Mouse (Mus musculus): ENCODE measurements around the gene Mia2. TPM values are rescaled to one million over a fixed set of nuclear protein-coding genes. Genes with fewer than 3 reads are reported as not detected.
A peak's percentile ranks its signal among the peaks of the same experiment; 100 is the strongest.
"Not testable (repeated sequence)": the region's sequence is repeated elsewhere in the genome, so short reads cannot be mapped to it uniquely, and the experiment has no call there.

Gene Mia2
- polyA plus RNA-seq (2017; shearing (Covaris generic)) = 10 to 100 TPM; 28.9 to 38.7 TPM

GRCm38 (mm10) chr12:59095104-59096025 lies at the start of gene Mia2:
Gene Mia2, plus strand, starts transcription at chr12:59095799.
- ATAC-seq = no peak

- ATAC-seq = no peak
Observed at GRCm38 (mm10) chr12:59052470-59052869, 43.1 kb upstream of the Mia2 start.

- ATAC-seq = no peak
Observed at GRCm38 (mm10) chr12:59053166-59053565, 42.4 kb upstream of the Mia2 start.

- ATAC-seq = no peak
Observed at GRCm38 (mm10) chr12:59053976-59054375, 41.6 kb upstream of the Mia2 start.

- ATAC-seq = peak; percentile 94
Observed at GRCm38 (mm10) chr12:59055196-59055850, 40.3 kb upstream of the Mia2 start.

- no peak for ATAC-seq
Observed at GRCm38 (mm10) chr12:59056222-59056621, 39.4 kb upstream of the Mia2 start.

GRCm38 (mm10) chr12:59058242-59058641 lies 37.4 kb upstream of the Mia2 start:
- ATAC-seq = not testable (repeated sequence)

GRCm38 (mm10) chr12:59060322-59060721 lies 35.3 kb upstream of the Mia2 start:
- no peak for ATAC-seq

GRCm38 (mm10) chr12:59060993-59061595 lies 34.5 kb upstream of the Mia2 start, which contains the start of gene Trappc6b:
Gene Trappc6b, minus strand, starts transcription at chr12:59061472.
- peak; percentile 91 for ATAC-seq

GRCm38 (mm10) chr12:59064837-59065236 lies 30.8 kb upstream of the Mia2 start:
- no peak for ATAC-seq

- no peak for ATAC-seq
Observed at GRCm38 (mm10) chr12:59065776-59066175, 29.8 kb upstream of the Mia2 start.

- ATAC-seq = peak; percentile 97
Observed at GRCm38 (mm10) chr12:59066448-59067077, 29.0 kb upstream of the Mia2 start, which contains the start of gene Pnn. Gene Pnn, plus strand, starts transcription at chr12:59066884.

GRCm38 (mm10) chr12:59067095-59067494 lies 28.5 kb upstream of the Mia2 start:
- peak; percentile 21 for ATAC-seq

- no peak for ATAC-seq
Observed at GRCm38 (mm10) chr12:59068791-59069190, 26.8 kb upstream of the Mia2 start.

- no peak for ATAC-seq
Observed at GRCm38 (mm10) chr12:59072286-59072685, 23.3 kb upstream of the Mia2 start.

GRCm38 (mm10) chr12:59074052-59074451 lies 21.5 kb upstream of the Mia2 start:
- no peak for ATAC-seq

- ATAC-seq = no peak
Observed at GRCm38 (mm10) chr12:59076996-59077395, 18.6 kb upstream of the Mia2 start.

- no peak for ATAC-seq
Observed at GRCm38 (mm10) chr12:59077883-59078282, 17.7 kb upstream of the Mia2 start.

- no peak for ATAC-seq
Observed at GRCm38 (mm10) chr12:59080461-59080860, 15.1 kb upstream of the Mia2 start.

GRCm38 (mm10) chr12:59084446-59084845 lies 11.2 kb upstream of the Mia2 start:
- ATAC-seq = no peak

- no peak for ATAC-seq
Observed at GRCm38 (mm10) chr12:59086171-59086570, 9.4 kb upstream of the Mia2 start.

GRCm38 (mm10) chr12:59093543-59093942 lies 2.1 kb upstream of the Mia2 start:
- no peak for ATAC-seq

- no peak for ATAC-seq
Observed at GRCm38 (mm10) chr12:59104771-59105170, 9.2 kb downstream of the Mia2 start.
